Mouse (Mus musculus): Measurements from ENCODE around the gene Fam25c. TPM values are rescaled to one million over a fixed set of nuclear protein-coding genes. Genes with fewer than 3 reads are reported as not detected.

Gene Fam25c
- total RNA-seq, 2 experiments from 2014 or later = not detected

- intact Hi-C loops (cut with DNase I) = loop anchor here (5.0 to 10.0 kb wide), 3 partner anchors 36 to 361 kb away; partner anchors contain the start of gene Wapl
- Histone ChIP-seq H3K4me3 (peak overlapping the region; percentile 88), H3K27ac (peak overlapping the region; percentile 97; the same call in 1 of the 2 replicates)
- DNase-seq = no peak
- TF ChIP-seq CTCF (IDR thresholded peaks at IDR 0.05) = no peak
Observed at GRCm38 (mm10) chr14:34313612-34314011, 41.6 kb downstream of the Fam25c start.

GRCm38 (mm10) chr14:34312339-34313048 lies 42.7 kb downstream of the Fam25c start:
- H3K27ac ChIP-seq = peak overlapping the region; percentile 97
- H3K4me3 ChIP-seq = peak overlapping the region; percentile 88
- no peak for TF ChIP-seq CTCF (IDR thresholded peaks at IDR 0.05)
- DNase-seq = no peak
- intact Hi-C loops (cut with DNase I) = loop anchor here (5.0 to 10.0 kb wide), 3 partner anchors 35 to 362 kb away; partner anchors contain the start of gene Wapl

- peak; percentile 24 for DNase-seq
- no peak for TF ChIP-seq CTCF (IDR thresholded peaks at IDR 0.05)
- Histone ChIP-seq H3K4me3 (peak overlapping the region; percentile 88), H3K27ac (peak overlapping the region; percentile 97)
- intact Hi-C loops (cut with DNase I) = loop anchor here (5.0 to 10.0 kb wide), 3 partner anchors 34 to 363 kb away; partner anchors contain the start of gene Wapl
Observed at GRCm38 (mm10) chr14:34311691-34312090, 43.5 kb downstream of the Fam25c start.

- peak; percentile 75 for DNase-seq
- TF ChIP-seq CTCF (IDR thresholded peaks at IDR 0.05) = no peak
- intact Hi-C loops (cut with DNase I) = loop anchor here (5.0 to 10.0 kb wide), 3 partner anchors 34 to 364 kb away; partner anchors contain the start of gene Wapl
- Histone ChIP-seq H3K27ac (peak overlapping the region; percentile 97), H3K4me3 (peak overlapping the region; percentile 88)
Observed at GRCm38 (mm10) chr14:34311021-34311631, 44.1 kb downstream of the Fam25c start.

- no peak; the same call in 1 of the 2 replicates for TF ChIP-seq CTCF (IDR thresholded peaks at IDR 0.05)
- H3K4me3 ChIP-seq = peak within 1 kb of the TSS; percentile 88
- peak within 1 kb of the TSS; percentile 97 for H3K27ac ChIP-seq
- intact Hi-C loops (cut with DNase I) = loop anchor here (5.0 to 10.0 kb wide), 3 partner anchors 33 to 364 kb away; partner anchors contain the start of gene Wapl
- peak; percentile 99 for DNase-seq
Observed at GRCm38 (mm10) chr14:34310234-34310965, 44.8 kb downstream of the Fam25c start, which contains the start of the genes Shld2 and Glud1. TSS of gene Shld2 (minus strand) at chr14:34310493. TSS of gene Glud1 (plus strand) at chr14:34310727.

DNA sequence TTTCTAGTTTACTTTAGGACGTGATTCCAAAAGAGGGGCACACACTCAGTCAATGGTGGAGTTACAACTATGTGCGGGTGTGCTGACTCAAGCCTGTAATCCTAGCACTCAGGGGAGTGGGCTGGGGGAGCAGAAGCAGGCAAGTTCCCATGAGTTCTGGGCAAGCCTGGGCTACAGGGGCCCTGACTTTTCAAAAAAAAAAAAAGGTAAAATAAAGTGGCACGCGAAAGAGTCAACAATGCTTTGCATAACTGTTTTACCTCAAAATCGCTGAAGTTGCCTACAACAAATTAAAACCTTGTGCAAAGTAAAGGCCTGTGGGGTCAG lies 45.4 kb downstream of the Fam25c start:
- DNase-seq = peak; percentile 27
- no peak for TF ChIP-seq CTCF (IDR thresholded peaks at IDR 0.05)
- intact Hi-C loops (cut with DNase I) = loop anchor here (5.0 to 10.0 kb wide), 3 partner anchors 33 to 365 kb away; partner anchors contain the start of gene Wapl
- Histone ChIP-seq H3K27ac (peak overlapping the region; percentile 97), H3K4me3 (peak overlapping the region; percentile 88)

DNA sequence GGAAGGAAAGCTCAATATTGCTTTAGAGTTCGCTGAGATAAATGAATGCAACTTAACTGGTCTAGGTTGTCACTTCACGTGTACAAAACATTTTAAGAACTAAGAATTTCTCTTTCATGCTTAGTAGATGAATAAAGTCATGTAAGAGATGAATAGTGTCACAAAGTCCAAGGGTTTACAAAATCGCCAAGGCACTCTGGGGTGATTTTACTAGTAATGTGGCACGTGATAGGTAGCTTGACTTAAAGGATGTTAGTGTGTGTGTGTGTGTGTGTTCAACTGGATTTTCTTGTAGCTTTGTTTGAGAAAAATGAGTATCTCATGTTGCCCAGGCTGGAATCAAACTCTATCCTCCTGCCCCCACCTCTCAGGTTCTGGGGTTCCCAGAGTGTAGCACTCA lies 46.0 kb downstream of the Fam25c start:
- DNase-seq = no peak
- H3K27ac ChIP-seq = peak overlapping the region; percentile 97
- peak overlapping the region; percentile 88 for H3K4me3 ChIP-seq
- intact Hi-C loops (cut with DNase I) = no loop called here
- TF ChIP-seq CTCF (IDR thresholded peaks at IDR 0.05) = no peak

DNA sequence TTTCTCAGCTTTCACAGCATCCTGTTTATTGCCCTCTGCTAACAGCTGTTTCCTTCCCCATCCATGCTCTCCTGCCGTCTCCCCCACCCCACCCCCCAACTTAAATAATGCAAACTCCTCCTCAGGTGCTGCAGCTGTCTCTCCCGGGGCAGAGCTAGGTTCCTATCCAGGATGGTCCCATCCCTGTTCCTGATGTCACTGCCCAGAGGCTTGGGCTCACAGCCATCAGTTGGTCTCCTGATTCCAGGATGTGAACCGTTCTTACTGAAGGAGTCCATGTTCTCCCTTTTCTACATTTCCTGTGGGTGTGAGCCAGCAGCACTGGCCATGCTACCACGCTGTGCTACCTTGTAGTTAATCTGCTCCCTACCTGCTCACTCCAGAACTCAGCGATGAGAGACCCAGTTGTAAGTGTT lies 52.0 kb downstream of the Fam25c start:
- no peak overlapping the region for H3K4me3 ChIP-seq
- no peak for DNase-seq
- TF ChIP-seq CTCF (IDR thresholded peaks at IDR 0.05) = no peak
- intact Hi-C loops (cut with DNase I) = no loop called here
- peak overlapping the region; percentile 51 for H3K27ac ChIP-seq

GRCm38 (mm10) chr14:34302681-34303242 lies 52.5 kb downstream of the Fam25c start:
- Histone ChIP-seq H3K27ac (peak overlapping the region; percentile 51; the same call in 1 of the 2 replicates), H3K4me3 (no peak overlapping the region)
- DNase-seq = no peak
- no peak for TF ChIP-seq CTCF (IDR thresholded peaks at IDR 0.05)
- intact Hi-C loops (cut with DNase I) = no loop called here

Other genes starting within 250 kb of the Fam25c start
- under 1 TPM in 1 of 2 experiments, not detected in 1; 0.06 TPM for gene Npy4r, start 202.9 kb downstream of the Fam25c start, total RNA-seq (2021)
- under 1 TPM; 0.03 to 0.23 TPM for gene Gprin2, start 153.8 kb downstream of the Fam25c start, total RNA-seq (2021)
- gene Syt15, start 135.8 kb downstream of the Fam25c start, total RNA-seq (2021) = under 1 TPM; 0.47 to 0.71 TPM
- gene Shld2, start 44.9 kb downstream of the Fam25c start, total RNA-seq (2021) = 10 to 100 TPM; 10.7 to 11.8 TPM
- gene Glud1, start 44.7 kb downstream of the Fam25c start, total RNA-seq (2021) = 100 to 1,000 TPM; 112 to 139 TPM
- gene Sncg, start 19.4 kb upstream of the Fam25c start, total RNA-seq (2021) = 1 to 10 TPM; 4.0 to 4.8 TPM
- 10 to 100 TPM; 10.3 to 12.4 TPM for gene Mmrn2, start 20.0 kb upstream of the Fam25c start, total RNA-seq (2021)
- gene Bmpr1a, start 147.9 kb upstream of the Fam25c start, total RNA-seq (2021) = 10 to 100 TPM; 49.4 to 54.1 TPM
- gene 9230112D13Rik, start 167.4 kb upstream of the Fam25c start, total RNA-seq (2021) = not detected
- 1,000 to 10,000 TPM; 1,886 to 2,548 TPM for gene Ldb3, start 233.2 kb upstream of the Fam25c start, total RNA-seq (2021)
- not detected for gene Opn4, start 244.7 kb upstream of the Fam25c start, total RNA-seq (2021)

Measured in gastrocnemius, adult 2 months (tissue).